Mouse (Mus musculus): ENCODE measurements around the gene 1700020D05Rik. TPM values are rescaled to one million over a fixed set of nuclear protein-coding genes. Genes with fewer than 3 reads are reported as not detected.

Gene 1700020D05Rik
- total RNA-seq, 2 experiments from 2014 or later, result 5.6 to 9.8 TPM

DNA sequence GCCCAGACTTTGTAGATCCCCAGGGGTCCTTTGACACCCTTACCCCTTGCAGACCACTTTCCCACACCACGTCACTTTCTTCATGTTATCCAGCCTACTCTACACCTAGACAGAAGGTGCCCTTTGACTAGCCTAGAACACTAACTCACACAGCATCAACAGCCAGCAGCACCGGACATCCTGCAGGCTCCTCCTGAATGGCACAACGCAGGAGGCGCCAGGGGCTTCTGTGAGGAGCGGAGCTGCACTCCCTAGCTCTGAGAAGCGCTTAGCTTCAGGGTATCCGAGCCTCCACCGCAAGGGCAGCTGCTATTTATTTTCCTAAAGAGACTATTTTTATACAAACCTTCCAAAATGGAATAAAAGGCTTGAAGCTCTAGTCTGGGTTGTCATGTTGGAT is 48.0 kb downstream of the 1700020D05Rik start:
- no peak for DNase-seq (ENCODE audit: low spot score in 2 of 2)

DNA sequence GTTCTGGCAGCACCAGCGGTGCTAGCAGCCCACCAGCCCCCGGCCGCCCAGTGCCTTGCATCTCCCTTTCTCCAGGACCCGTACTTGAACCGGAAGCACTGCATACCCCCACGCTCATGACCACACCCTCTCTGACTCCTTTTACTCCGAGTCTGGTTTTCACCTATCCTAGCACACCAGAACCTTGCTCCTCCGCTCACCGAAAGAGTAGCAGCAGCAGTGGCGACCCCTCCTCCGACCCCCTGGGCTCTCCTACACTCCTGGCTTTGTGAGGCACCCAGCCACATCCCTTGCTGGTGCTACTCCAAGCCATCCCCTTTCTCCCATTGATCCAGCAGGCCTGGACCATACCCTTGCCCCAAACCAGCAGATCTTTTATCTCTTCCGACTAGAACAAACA is 48.5 kb downstream of the 1700020D05Rik start:
- DNase-seq (ENCODE audit: low spot score in 2 of 2), result no peak

Other genes starting within 250 kb of the 1700020D05Rik start
- 10 to 100 TPM; 71.2 to 73.5 TPM for gene Pacs1, start 230.7 kb downstream of the 1700020D05Rik start, total RNA-seq (2021)
- 100 to 1,000 TPM; 197 to 198 TPM for gene Sf3b2, start 208.3 kb downstream of the 1700020D05Rik start, total RNA-seq (2021)
- 100 to 1,000 TPM; 104 to 111 TPM for gene Gal3st3, start 205.5 kb downstream of the 1700020D05Rik start, total RNA-seq (2021)
- not detected for gene Catsper1, start 168.0 kb downstream of the 1700020D05Rik start, total RNA-seq (2021)
- gene Cst6, start 154.2 kb downstream of the 1700020D05Rik start, total RNA-seq (2021), result 1 to 10 TPM; 5.4 to 7.4 TPM
- 10 to 100 TPM; 25.9 to 28.3 TPM for gene Eif1ad, start 137.0 kb downstream of the 1700020D05Rik start, total RNA-seq (2021)
- gene Banf1, start 136.6 kb downstream of the 1700020D05Rik start, total RNA-seq (2021), result 100 to 1,000 TPM; 110 to 114 TPM
- gene Sart1, start 115.1 kb downstream of the 1700020D05Rik start, total RNA-seq (2021), result 10 to 100 TPM; 84.3 to 95.6 TPM
- gene Tsga10ip, start 101.3 kb downstream of the 1700020D05Rik start, total RNA-seq (2021), result under 1 TPM in 1 of 2 experiments, not detected in 1; 0.85 TPM
- 100 to 1,000 TPM; 234 to 244 TPM for gene Drap1, start 78.8 kb downstream of the 1700020D05Rik start, total RNA-seq (2021)
- 10 to 100 TPM; 55.7 to 57.5 TPM for gene AI837181, start 78.6 kb downstream of the 1700020D05Rik start, total RNA-seq (2021)
- not detected for gene Fosl1, start 56.2 kb downstream of the 1700020D05Rik start, total RNA-seq (2021)
- 10 to 100 TPM; 26.4 to 32.9 TPM for gene Ccdc85b, start 45.9 kb downstream of the 1700020D05Rik start, total RNA-seq (2021)
- gene Fibp, start 43.2 kb downstream of the 1700020D05Rik start, total RNA-seq (2021), result 100 to 1,000 TPM in 1 of 2 experiments, 10 to 100 TPM in 1; 83.7 to 108 TPM
- 1 to 10 TPM; 2.6 to 2.9 TPM for gene Ctsw, start 35.3 kb downstream of the 1700020D05Rik start, total RNA-seq (2021)
- gene Efemp2, start 29.8 kb downstream of the 1700020D05Rik start, total RNA-seq (2021), result 10 to 100 TPM; 18.4 to 19.6 TPM
- gene Mus81, start 15.4 kb downstream of the 1700020D05Rik start, total RNA-seq (2021), result 10 to 100 TPM; 34.2 to 40.9 TPM
- gene Cfl1, start 13.3 kb downstream of the 1700020D05Rik start, total RNA-seq (2021), result 1,000 to 10,000 TPM; 1,802 to 1,826 TPM
- gene Snx32, start 6.8 kb upstream of the 1700020D05Rik start, total RNA-seq (2021), result 10 to 100 TPM; 63.1 to 66.2 TPM
- gene Ovol1, start 56.9 kb upstream of the 1700020D05Rik start, total RNA-seq (2021), result not detected
- gene Ap5b1, start 64.2 kb upstream of the 1700020D05Rik start, total RNA-seq (2021), result 1 to 10 TPM; 8.6 to 8.8 TPM
- gene Rnaseh2c, start 98.1 kb upstream of the 1700020D05Rik start, total RNA-seq (2021), result 10 to 100 TPM; 70.8 to 73.5 TPM
- gene Kat5, start 106.5 kb upstream of the 1700020D05Rik start, total RNA-seq (2021), result 10 to 100 TPM; 69.7 to 87.5 TPM
- 10 to 100 TPM; 24.4 to 24.7 TPM for gene Rela, start 133.7 kb upstream of the 1700020D05Rik start, total RNA-seq (2021)
- gene Sipa1, start 159.9 kb upstream of the 1700020D05Rik start, total RNA-seq (2021), result 10 to 100 TPM; 30.0 to 34.2 TPM
- gene Map3k11, start 185.0 kb upstream of the 1700020D05Rik start, total RNA-seq (2021), result 10 to 100 TPM; 13.0 to 16.1 TPM
- gene Pcnx3, start 185.1 kb upstream of the 1700020D05Rik start, total RNA-seq (2021), result 10 to 100 TPM; 69.7 to 82.6 TPM
- gene Kcnk7, start 200.6 kb upstream of the 1700020D05Rik start, total RNA-seq (2021), result not detected
- gene Ehbp1l1, start 222.5 kb upstream of the 1700020D05Rik start, total RNA-seq (2021), result 10 to 100 TPM; 33.4 to 41.1 TPM
- gene Fam89b, start 225.9 kb upstream of the 1700020D05Rik start, total RNA-seq (2021), result 10 to 100 TPM; 44.4 to 46.5 TPM
- 10 to 100 TPM; 33.4 to 35.4 TPM for gene Ltbp3, start 237.1 kb upstream of the 1700020D05Rik start, total RNA-seq (2021)

All from layer of hippocampus, postnatal 10 days (tissue).